Mouse (Mus musculus): ENCODE results near the gene Rnf41. TPM values are rescaled to one million over a fixed set of nuclear protein-coding genes. Genes with fewer than 3 reads are reported as not detected.

The Rnf41 gene
- total and polyA plus RNA-seq, 3 experiments: 27.4 to 28.1 TPM; not detected in 1

GRCm38 (mm10) chr10:128409692-128410559 is 1.5 kb upstream of the Rnf41 start (continued):
- TF ChIP-seq POLR2AphosphoS5 (IDR thresholded peaks at IDR 0.05; ENCODE audit: borderline replicate concordance, low read depth, low read length) (no peak), MYC (IDR thresholded peaks at IDR 0.05; ENCODE audit: low read depth, low read length) (0 out of 2 replicates have a peak, but pooled peaks have one; percentile 3), POLR2A (IDR thresholded peaks at IDR 0.05; ENCODE audit: control insufficient read depth in 1 of 2, insufficient read depth in 1 of 2, low read depth in 1 of 2, low read length in 2 of 2, poor library complexity in 1 of 2) (peak in 1 of 2 experiments; percentile 68; a peak in 1 of 4 replicates), RAD21 (IDR thresholded peaks at IDR 0.05; ENCODE audit: low read depth, low read length) (peak; percentile 26), CHD2 (IDR thresholded peaks at IDR 0.05; ENCODE audit: low read length) (peak; percentile 59), ZMIZ1 (IDR thresholded peaks at IDR 0.05; ENCODE audit: low read depth, low read length) (peak; percentile 67; the same call in 1 of the 2 replicates), TAL1 (IDR thresholded peaks at IDR 0.05; ENCODE audit: low read length) (no peak), HCFC1 (IDR thresholded peaks at IDR 0.05; ENCODE audit: low read depth, low read length) (peak; percentile 85), TBP (IDR thresholded peaks at IDR 0.05; ENCODE audit: low read depth, low read length) (0 out of 2 replicates have a peak, but pooled peaks have one; percentile 52), USF1 (IDR thresholded peaks at IDR 0.05; ENCODE audit: low read depth, low read length) (peak; percentile 73), SIN3A (IDR thresholded peaks at IDR 0.05; ENCODE audit: low read length) (peak; percentile 97), MYB (IDR thresholded peaks at IDR 0.05; ENCODE audit: low read depth, low read length) (no peak), BHLHE40 (IDR thresholded peaks at IDR 0.05; ENCODE audit: borderline replicate concordance, low read depth, low read length) (no peak), MAFK (IDR thresholded peaks at IDR 0.05; ENCODE audit: borderline replicate concordance, low read depth, low read length) (no peak), ELF1 (IDR thresholded peaks at IDR 0.05; ENCODE audit: low read depth, low read length) (peak; percentile 93), ZC3H11A (IDR thresholded peaks at IDR 0.05; ENCODE audit: low read depth, low read length) (no peak; the same call in none of the 2 replicates), RCOR1 (IDR thresholded peaks at IDR 0.05; ENCODE audit: low read depth, low read length) (no peak), NELFE (IDR thresholded peaks at IDR 0.05; ENCODE audit: low read depth, low read length) (no peak; the same call in 1 of the 2 replicates), UBTF (IDR thresholded peaks at IDR 0.05; ENCODE audit: borderline replicate concordance, insufficient read depth, low read depth, low read length) (no peak)

GRCm38 (mm10) chr10:128410560-128410845 is 954 bp upstream of the Rnf41 start:
- H3K9me3 ChIP-seq (replicated peaks; ENCODE audit: insufficient read depth, low read length): no peaks in the 10 kb centered on the region
- no peaks in the 10 kb centered on the region for H3K27me3 ChIP-seq (ENCODE audit: control insufficient read depth in 1 of 2, insufficient read depth in 2 of 2, low read length in 2 of 2)
- peak overlapping the region; percentile 89 for H3K27ac ChIP-seq (ENCODE audit: control insufficient read depth, low read depth, low read length)
- no peak for DNase-seq (ENCODE audit: low read depth, low spot score)
- peak overlapping the region; percentile 80 for H3K9ac ChIP-seq (ENCODE audit: control insufficient read depth, low read depth, low read length, poor library complexity, severe bottlenecking)
- H3K4me1 ChIP-seq (ENCODE audit: control insufficient read depth in 1 of 2, insufficient read depth in 2 of 2, low read length in 2 of 2): peaks cover 0 to 8% of the 10 kb centered on the region in 2 experiments; a peak in 2 of 4 replicates
- H3K36me3 ChIP-seq (ENCODE audit: control insufficient read depth in 1 of 2, insufficient read depth in 2 of 2, low read length in 2 of 2): peaks cover 0 to 9% of the 10 kb centered on the region in 2 experiments; a peak in 2 of 4 replicates
- H3K4me3 ChIP-seq (ENCODE audit: control insufficient read depth in 1 of 2, insufficient read depth in 1 of 2, low read depth in 2 of 2, low read length in 2 of 2): peak overlapping the region; percentile 69 to 79
- TF ChIP-seq HCFC1 (IDR thresholded peaks at IDR 0.05; ENCODE audit: low read depth, low read length) (peak; percentile 49), SIN3A (IDR thresholded peaks at IDR 0.05; ENCODE audit: low read length) (no peak; the same call in 1 of the 2 replicates), ZMIZ1 (IDR thresholded peaks at IDR 0.05; ENCODE audit: low read depth, low read length) (no peak; the same call in 1 of the 2 replicates), BHLHE40 (IDR thresholded peaks at IDR 0.05; ENCODE audit: borderline replicate concordance, low read depth, low read length) (no peak), POLR2A (IDR thresholded peaks at IDR 0.05; ENCODE audit: control insufficient read depth in 1 of 2, insufficient read depth in 1 of 2, low read depth in 1 of 2, low read length in 2 of 2, poor library complexity in 1 of 2) (peak; percentile 17 to 23; a peak in 2 of 4 replicates), MAX (IDR thresholded peaks at IDR 0.05; ENCODE audit: low read length) (peak; percentile 5; the same call in 1 of the 2 replicates), ZKSCAN1 (IDR thresholded peaks at IDR 0.05; ENCODE audit: low read depth, low read length) (no peak), CTCF (IDR thresholded peaks at IDR 0.05 in 2 of 3, conservative IDR thresholded peaks at IDR 0.05 in 1 of 3; ENCODE audit: control insufficient read depth in 1 of 3, insufficient read depth in 1 of 3, low read depth in 2 of 3, low read length in 3 of 3, poor library complexity in 1 of 3, severe bottlenecking in 1 of 3) (no peak), RAD21 (IDR thresholded peaks at IDR 0.05; ENCODE audit: low read depth, low read length) (no peak), EP300 (IDR thresholded peaks at IDR 0.05; ENCODE audit: low read depth in 1 of 2, low read length in 2 of 2) (no peak)
- H3K79me2 ChIP-seq (ENCODE audit: control insufficient read depth, insufficient read depth, low read length, poor library complexity): peaks cover 32% of the 10 kb centered on the region

Data from MEL (cell line).